Mouse (Mus musculus) ES-CJ7 (cell line): ENCODE results near the gene Kbtbd4.
"Not testable (repeated sequence)": the region's sequence is repeated elsewhere in the genome, so short reads cannot be mapped to it uniquely, and the experiment has no call there.

Experiments used
- DNase-seq: peaks from one replicate; pipeline ENCODE4 v3.0.0; 2011; ENCODE audit warnings: low read depth, low spot score

Kbtbd4 gene

GRCm38 (mm10) chr2:90904076-90904855 lies at the start of gene Kbtbd4, which contains the start of gene Ndufs3:
Gene Kbtbd4 (plus strand): TSS chr2:90904740.
Gene Ndufs3 (minus strand): TSS chr2:90904827.
- peak; percentile 95 for DNase-seq

GRCm38 (mm10) chr2:90861486-90861885 lies 43.1 kb upstream of the Kbtbd4 start:
- no peak for DNase-seq

- DNase-seq: no peak
These were observed 40.4 kb upstream of the Kbtbd4 start for GRCm38 (mm10) chr2:90864184-90864583.

- peak; percentile 72 for DNase-seq
These were observed 38.0 kb upstream of the Kbtbd4 start for GRCm38 (mm10) chr2:90866524-90866923.

- no peak for DNase-seq
These were observed 34.4 kb upstream of the Kbtbd4 start for GRCm38 (mm10) chr2:90870136-90870601.

GRCm38 (mm10) chr2:90871180-90871961 lies 33.2 kb upstream of the Kbtbd4 start:
- no peak for DNase-seq

GRCm38 (mm10) chr2:90874025-90874424 lies 30.5 kb upstream of the Kbtbd4 start:
- no peak for DNase-seq

- DNase-seq: no peak
These were observed 29.3 kb upstream of the Kbtbd4 start for GRCm38 (mm10) chr2:90875239-90875638.

- DNase-seq: no peak
These were observed 26.8 kb upstream of the Kbtbd4 start for GRCm38 (mm10) chr2:90877584-90878259.

- no peak for DNase-seq
These were observed 25.1 kb upstream of the Kbtbd4 start for GRCm38 (mm10) chr2:90879419-90879818.

GRCm38 (mm10) chr2:90880144-90880785 lies 24.3 kb upstream of the Kbtbd4 start:
- DNase-seq: no peak

- DNase-seq: no peak
These were observed 22.7 kb upstream of the Kbtbd4 start for GRCm38 (mm10) chr2:90881824-90882223.

- DNase-seq: peak; percentile 26
These were observed 19.1 kb upstream of the Kbtbd4 start, which contains the start of gene C1qtnf4 for GRCm38 (mm10) chr2:90885218-90886041. Gene C1qtnf4 (plus strand): TSS chr2:90885860.

GRCm38 (mm10) chr2:90886436-90886835 lies 18.1 kb upstream of the Kbtbd4 start:
- DNase-seq: no peak

- DNase-seq: no peak
These were observed 16.9 kb upstream of the Kbtbd4 start for GRCm38 (mm10) chr2:90887627-90888026.

GRCm38 (mm10) chr2:90889550-90890548 lies 14.7 kb upstream of the Kbtbd4 start:
- peak; percentile 58 for DNase-seq

GRCm38 (mm10) chr2:90893673-90894298 lies 10.8 kb upstream of the Kbtbd4 start:
- DNase-seq: no peak

GRCm38 (mm10) chr2:90894299-90894677 lies 10.3 kb upstream of the Kbtbd4 start:
- not testable (repeated sequence) for DNase-seq

GRCm38 (mm10) chr2:90903398-90903797 lies 1.1 kb upstream of the Kbtbd4 start:
- no peak for DNase-seq
